Mouse (Mus musculus): ENCODE results near the gene Wnt2. TPM values are rescaled to one million over a fixed set of nuclear protein-coding genes. Genes with fewer than 3 reads are reported as not detected.

Gene Wnt2
- polyA plus RNA-seq (2014; fragmentation: Illumina TruSeq; extraction: RNeasy Lipid Tissue Mini Kit (QIAGEN cat#74804); ENCODE audit: insufficient read depth, low read depth, low replicate concordance), result 16.9 TPM

DNA sequence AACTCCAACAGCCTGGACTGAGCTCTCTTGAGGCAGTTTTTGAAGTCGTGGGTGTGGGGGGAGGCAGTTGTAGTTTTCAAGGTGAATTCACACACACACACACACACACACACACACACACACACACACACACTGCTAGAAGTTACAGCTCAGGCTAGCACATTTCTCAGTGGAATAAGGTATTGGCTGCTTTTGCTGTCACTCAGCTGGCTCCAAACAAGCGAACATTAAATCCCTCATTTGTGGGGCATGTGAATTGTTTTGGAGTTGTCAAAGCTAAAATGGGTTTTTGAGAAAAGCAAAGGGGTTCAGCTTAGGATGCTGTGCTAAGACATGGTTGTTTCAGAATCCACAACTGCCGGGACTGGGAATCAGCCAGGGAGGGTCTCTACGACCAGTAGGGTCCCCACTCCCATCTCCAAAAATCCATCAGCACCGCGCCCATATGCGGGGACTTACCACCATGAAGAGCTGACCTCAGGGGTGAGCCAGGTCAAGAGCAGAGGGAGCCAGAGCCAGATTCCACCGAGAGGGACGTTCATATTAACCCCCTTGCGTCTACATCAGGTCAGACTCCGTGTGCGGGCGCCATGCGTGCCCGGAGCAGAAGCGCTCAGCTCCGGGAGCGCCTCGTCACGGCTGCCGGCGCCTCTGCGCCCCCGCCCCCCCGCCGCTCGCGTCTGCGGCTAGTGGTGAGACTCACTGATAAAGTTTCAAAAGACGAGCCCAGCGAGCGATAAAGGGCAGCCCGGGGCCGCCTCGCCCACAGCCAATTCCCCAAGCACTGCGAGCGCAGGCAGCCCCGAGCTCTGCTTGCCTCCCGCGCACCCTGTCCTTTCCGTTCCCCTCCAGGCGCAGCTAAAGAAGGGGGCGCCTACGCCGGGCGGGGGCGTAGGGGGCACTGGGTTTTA is at the start of gene Wnt2:
Gene Wnt2 (minus strand): TSS at position 840 of the 911 bp plus-strand sequence.

Other genes with a start within 250 kb of the Wnt2 start
- not detected for gene Asz1, start 78.5 kb upstream of the Wnt2 start, polyA plus RNA-seq (2014; fragmentation: Illumina TruSeq; extraction: RNeasy Lipid Tissue Mini Kit (QIAGEN cat#74804); ENCODE audit: insufficient read depth, low read depth, low replicate concordance)
- gene Cftr, start 140.1 kb upstream of the Wnt2 start, polyA plus RNA-seq (2014; fragmentation: Illumina TruSeq; extraction: RNeasy Lipid Tissue Mini Kit (QIAGEN cat#74804); ENCODE audit: insufficient read depth, low read depth, low replicate concordance), result 2.7 TPM

All from lung, adult 10 weeks (tissue).